Comparison of ENCODE assay signal across 26 mouse cellular contexts in the genomic region with DNA sequence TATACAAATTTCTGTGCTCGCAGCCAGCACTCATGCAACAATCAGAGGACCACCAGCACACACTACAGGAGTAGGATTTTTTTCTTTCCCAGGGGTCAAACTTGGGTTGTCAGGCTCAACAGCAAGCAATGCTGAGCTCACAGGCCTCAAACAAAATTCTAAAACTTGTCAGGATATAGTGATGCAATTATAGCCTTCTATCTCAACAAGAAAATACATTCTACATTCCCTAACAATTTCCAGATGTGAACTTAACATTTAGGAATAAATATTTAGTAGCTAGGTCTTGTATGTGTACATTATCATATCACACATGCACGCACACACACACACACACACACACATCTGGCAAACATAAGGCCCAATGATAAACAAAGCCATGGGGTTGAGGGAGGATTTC.
DNase-seq lines count a peak whose midpoint lies in the region; ATAC-seq and TF ChIP-seq lines count a peak whose summit lies in the region.
"Had no signal": no experiment of that assay in that cellular context is flagged by ENCODE, and none has a peak within 500 bp of the region (broad histone marks: within the 10 kb centered on the region; RNA-seq: fewer than 3 reads in every experiment).

No protein-coding gene starts in this region.

- no peak for TF ChIP-seq POLR2A in limb, embryonic 14.5 days (IDR thresholded peaks at IDR 0.05; ENCODE audit: borderline replicate concordance, extremely low read depth, insufficient read depth, insufficient read length)

- no peak overlapping the region for H3K9ac ChIP-seq in limb, embryonic 14.5 days (ENCODE audit: low read depth, low read length, severe bottlenecking)
- no peak overlapping the region for H3K9ac ChIP-seq in embryonic facial prominence, embryonic 11.5 days (replicated peaks; ENCODE audit: low read length)
- no peak overlapping the region for H3K9ac ChIP-seq in stomach, embryonic 15.5 days
- H3K9ac ChIP-seq: forebrain, embryonic 13.5 days; limb, embryonic 12.5 days; liver, embryonic 14.5 days; midbrain, embryonic 15.5 days; neural tube, embryonic 12.5 days had no signal

- DNase-seq in limb, embryonic 14.5 days (ENCODE audit: low spot score), result peak; percentile 17
- DNase-seq in limb, embryonic 10.5 days (ENCODE audit: low spot score), result no peak
- peak; percentile 6 for DNase-seq in embryo, embryonic 9.5 days (ENCODE audit: extremely low spot score)
- peak; percentile 57 for DNase-seq in embryonic facial prominence, embryonic 11.5 days (ENCODE audit: low spot score)
- no peak for DNase-seq in spleen, postnatal 10 days (ENCODE audit: low spot score in 2 of 2)
- no peak for DNase-seq in T-cell, adult 2 months (ENCODE audit: low spot score)
- DNase-seq: adrenal gland, postnatal 10 days; cerebellum, adult 18-20 months; cerebellum, postnatal 14 days; gastrocnemius, adult 2 months; kidney, adult 18-20 months; kidney, postnatal 25 days; right cerebral cortex, postnatal 14 days; thymus, adult 18-20 months; thymus, postnatal 4 days had no signal

- no peak overlapping the region for H3K27ac ChIP-seq in limb, embryonic 14.5 days (replicated peaks; ENCODE audit: low read depth, low read length)
- no peak overlapping the region for H3K27ac ChIP-seq in limb, embryonic 10.5 days
- H3K27ac ChIP-seq in embryonic facial prominence, embryonic 11.5 days (replicated peaks; ENCODE audit: low read depth, low read length), result no peak overlapping the region
- no peak overlapping the region for H3K27ac ChIP-seq in stomach, embryonic 15.5 days
- H3K27ac ChIP-seq: forebrain, embryonic 13.5 days; gastrocnemius, adult 2 months; heart, embryonic 10.5 days; hindbrain, embryonic 10.5 days; layer of hippocampus, adult 2 months; limb, embryonic 12.5 days; liver, embryonic 14.5 days; midbrain, embryonic 15.5 days; neural tube, embryonic 12.5 days had no signal

- H3K9me3 ChIP-seq in limb, embryonic 14.5 days (ENCODE audit: control insufficient read depth, low read length), result no peaks in the 10 kb centered on the region
- no peaks in the 10 kb centered on the region for H3K9me3 ChIP-seq in limb, embryonic 10.5 days (replicated peaks)
- H3K9me3 ChIP-seq in embryonic facial prominence, embryonic 11.5 days (replicated peaks; ENCODE audit: control insufficient read depth, low read length), result no peaks in the 10 kb centered on the region
- no peaks in the 10 kb centered on the region for H3K9me3 ChIP-seq in stomach, embryonic 15.5 days
- H3K9me3 ChIP-seq: forebrain, embryonic 13.5 days; heart, embryonic 10.5 days; hindbrain, embryonic 10.5 days; limb, embryonic 12.5 days; midbrain, embryonic 15.5 days; neural tube, embryonic 12.5 days had no signal

- H3K27me3 ChIP-seq in limb, embryonic 14.5 days (ENCODE audit: control insufficient read depth, insufficient read depth, low read length), result no peaks in the 10 kb centered on the region
- no peaks in the 10 kb centered on the region for H3K27me3 ChIP-seq in limb, embryonic 10.5 days (ENCODE audit: low read depth, poor library complexity, severe bottlenecking)
- H3K27me3 ChIP-seq in embryonic facial prominence, embryonic 11.5 days (ENCODE audit: control insufficient read depth, insufficient read depth, low read length), result no peaks in the 10 kb centered on the region
- H3K27me3 ChIP-seq in stomach, embryonic 15.5 days (replicated peaks), result no peaks in the 10 kb centered on the region
- H3K27me3 ChIP-seq: forebrain, embryonic 13.5 days; limb, embryonic 12.5 days; midbrain, embryonic 15.5 days; neural tube, embryonic 12.5 days had no signal

- no peak overlapping the region for H3K4me2 ChIP-seq in limb, embryonic 14.5 days (replicated peaks; ENCODE audit: low read depth, low read length, severe bottlenecking)
- H3K4me2 ChIP-seq in embryonic facial prominence, embryonic 11.5 days (ENCODE audit: low read depth, low read length), result no peak overlapping the region
- no peak overlapping the region for H3K4me2 ChIP-seq in stomach, embryonic 15.5 days
- H3K4me2 ChIP-seq: forebrain, embryonic 13.5 days; limb, embryonic 12.5 days; midbrain, embryonic 15.5 days; neural tube, embryonic 12.5 days had no signal

- ATAC-seq in limb, embryonic 14.5 days (ENCODE audit: low FRiP score, low read depth), result peak; percentile 30; the same call in 1 of the 2 replicates
- peak; percentile 52; the same call in 1 of the 2 replicates for ATAC-seq in embryonic facial prominence, embryonic 11.5 days (replicated peaks; ENCODE audit: insufficient number of reproducible peaks, low FRiP score, low TSS enrichment, low read depth)
- peak; percentile 53; the same call in 1 of the 2 replicates for ATAC-seq in stomach, embryonic 15.5 days (ENCODE audit: insufficient read depth, low FRiP score, low read depth)
- ATAC-seq: forebrain, embryonic 13.5 days; hindbrain, embryonic 16.5 days; midbrain, embryonic 15.5 days had no signal

- H3K4me1 ChIP-seq in limb, embryonic 14.5 days (ENCODE audit: control insufficient read depth, insufficient read depth, low read length), result peaks cover 3% of the 10 kb centered on the region; the same call in 1 of the 2 replicates
- peaks cover 13% of the 10 kb centered on the region for H3K4me1 ChIP-seq in limb, embryonic 10.5 days
- no peaks in the 10 kb centered on the region for H3K4me1 ChIP-seq in embryonic facial prominence, embryonic 11.5 days (ENCODE audit: control insufficient read depth, insufficient read depth, low read length)
- H3K4me1 ChIP-seq in stomach, embryonic 15.5 days, result no peaks in the 10 kb centered on the region
- H3K4me1 ChIP-seq: forebrain, embryonic 13.5 days; heart, embryonic 10.5 days; neural tube, embryonic 12.5 days had no signal

- no peak overlapping the region for H3K4me3 ChIP-seq in limb, embryonic 14.5 days (replicated peaks; ENCODE audit: low read length)
- no peak overlapping the region for H3K4me3 ChIP-seq in limb, embryonic 10.5 days
- no peak overlapping the region for H3K4me3 ChIP-seq in embryonic facial prominence, embryonic 11.5 days (ENCODE audit: low read depth, low read length)
- H3K4me3 ChIP-seq in stomach, embryonic 15.5 days (replicated peaks), result no peak overlapping the region
- H3K4me3 ChIP-seq: erythroblast, embryonic 14.5 days; forebrain, embryonic 13.5 days; gastrocnemius, adult 2 months; heart, embryonic 10.5 days; hindbrain, embryonic 10.5 days; layer of hippocampus, adult 2 months; limb, embryonic 12.5 days; midbrain, embryonic 15.5 days; neural tube, embryonic 12.5 days had no signal

- 50% methylated on average over 2 of the region's 2 CpGs for WGBS in limb, embryonic 14.5 days
- WGBS in limb, embryonic 10.5 days, result 65% methylated on average over 2 of the region's 2 CpGs
- WGBS in embryonic facial prominence, embryonic 11.5 days, result 44% methylated on average over 2 of the region's 2 CpGs
- WGBS in stomach, embryonic 15.5 days, result 27% methylated on average over 2 of the region's 2 CpGs

- no peaks in the 10 kb centered on the region for H3K36me3 ChIP-seq in limb, embryonic 14.5 days (ENCODE audit: control insufficient read depth, insufficient read depth, low read length)
- no peaks in the 10 kb centered on the region for H3K36me3 ChIP-seq in limb, embryonic 10.5 days
- no peaks in the 10 kb centered on the region for H3K36me3 ChIP-seq in embryonic facial prominence, embryonic 11.5 days (replicated peaks; ENCODE audit: control insufficient read depth, insufficient read depth, low read depth, low read length)
- H3K36me3 ChIP-seq in stomach, embryonic 15.5 days, result no peaks in the 10 kb centered on the region
- H3K36me3 ChIP-seq: heart, embryonic 10.5 days; hindbrain, embryonic 10.5 days; limb, embryonic 12.5 days; midbrain, embryonic 15.5 days; neural tube, embryonic 12.5 days had no signal

Comparison
In these comparisons a context has a peak if more than half of its experiments do, and no peak if none do; other contexts are left out.
1. DNase-seq: peak in limb, embryonic 14.5 days (single experiment), embryo, embryonic 9.5 days (single experiment) and embryonic facial prominence, embryonic 11.5 days (single experiment); none in limb, embryonic 10.5 days (single experiment), spleen, postnatal 10 days (0 of 2) and T-cell, adult 2 months (single experiment).
2. Peak in every context shown above with its lines, with median percentiles within 50 percentile points of each other: ATAC-seq.